Mouse (Mus musculus): ENCODE measurements around the gene Zfp11. TPM values are rescaled to one million over a fixed set of nuclear protein-coding genes. Genes with fewer than 3 reads are reported as not detected.

Zfp11 gene
- polyA plus RNA-seq, 1 experiment from 2014 or later, result 4.7 TPM

Other genes with a start within 250 kb of the Zfp11 start
- gene Sfswap, start 168.9 kb downstream of the Zfp11 start, polyA plus RNA-seq (2015; fragmentation: Nextera tagmentation; extraction: Ambion mirVana), result 38.4 and 42.8 TPM in 2 replicates
- gene Mmp17, start 85.9 kb downstream of the Zfp11 start, polyA plus RNA-seq (2015; fragmentation: Nextera tagmentation; extraction: Ambion mirVana), result 2.0 TPM in 2 replicates
- gene Sept14, start 38.4 kb upstream of the Zfp11 start, polyA plus RNA-seq (2015; fragmentation: Nextera tagmentation; extraction: Ambion mirVana), result not detected in 2 replicates
- gene Mrps17, start 45.4 kb upstream of the Zfp11 start, polyA plus RNA-seq (2015; fragmentation: Nextera tagmentation; extraction: Ambion mirVana), result 183 and 186 TPM in 2 replicates
- 91.9 and 95.3 TPM in 2 replicates for gene Nipsnap2, start 55.0 kb upstream of the Zfp11 start, polyA plus RNA-seq (2015; fragmentation: Nextera tagmentation; extraction: Ambion mirVana)
- 30.4 and 31.9 TPM in 2 replicates for gene Psph, start 117.3 kb upstream of the Zfp11 start, polyA plus RNA-seq (2015; fragmentation: Nextera tagmentation; extraction: Ambion mirVana)
- gene Sumf2, start 176.9 kb upstream of the Zfp11 start, polyA plus RNA-seq (2015; fragmentation: Nextera tagmentation; extraction: Ambion mirVana), result 42.9 and 48.3 TPM in 2 replicates
- 847 and 887 TPM in 2 replicates for gene Chchd2, start 217.4 kb upstream of the Zfp11 start, polyA plus RNA-seq (2015; fragmentation: Nextera tagmentation; extraction: Ambion mirVana)
- 4.6 and 5.1 TPM in 2 replicates for gene Zbed5, start 225.6 kb upstream of the Zfp11 start, polyA plus RNA-seq (2015; fragmentation: Nextera tagmentation; extraction: Ambion mirVana)
- gene Phkg1, start 228.4 kb upstream of the Zfp11 start, polyA plus RNA-seq (2015; fragmentation: Nextera tagmentation; extraction: Ambion mirVana), result 0.21 and 0.24 TPM in 2 replicates
- gene Nupr1l, start 238.4 kb upstream of the Zfp11 start, polyA plus RNA-seq (2015; fragmentation: Nextera tagmentation; extraction: Ambion mirVana), result 2.3 and 2.7 TPM in 2 replicates